Mouse (Mus musculus): ENCODE data around the gene Ipo11. TPM values are rescaled to one million over a fixed set of nuclear protein-coding genes. Genes with fewer than 3 reads are reported as not detected.

Ipo11 gene
- total and polyA plus RNA-seq, 2 experiments: 8.8 to 20.3 TPM

GRCm38 (mm10) chr13:106894284-106894683, 42.5 kb downstream of the Ipo11 start:
- Histone ChIP-seq H3K4me3 (ENCODE audit: insufficient read depth, low read depth, low read length) (no peak overlapping the region), H3K9ac (ENCODE audit: low read depth, low read length) (no peak overlapping the region), H3K27me3 (ENCODE audit: control insufficient read depth, insufficient read depth, low read length) (no peaks in the 10 kb centered on the region), H3K79me2 (ENCODE audit: control insufficient read depth, insufficient read depth, low read length) (no peaks in the 10 kb centered on the region), H3K36me3 (ENCODE audit: control insufficient read depth, insufficient read depth, low read length) (peaks cover 10% of the 10 kb centered on the region), H3K27ac (replicated peaks; ENCODE audit: insufficient read depth, low read depth, low read length) (no peak overlapping the region), H3K4me1 (ENCODE audit: control insufficient read depth, insufficient read depth, low read length) (no peaks in the 10 kb centered on the region)
- DNase-seq (ENCODE audit: extremely low read depth, low read depth, low spot score): peak; percentile 10
- TF ChIP-seq CTCF (IDR thresholded peaks at IDR 0.05; ENCODE audit: low read depth, low read length) (peak; percentile 68), POLR2A (IDR thresholded peaks at IDR 0.05; ENCODE audit: extremely low read depth, insufficient read depth, low read length) (no peak)
- 96% methylated on average over 2 of the region's 2 CpGs for WGBS

- Histone ChIP-seq H3K79me2 (ENCODE audit: control insufficient read depth, insufficient read depth, low read length) (no peaks in the 10 kb centered on the region), H3K27ac (replicated peaks; ENCODE audit: insufficient read depth, low read depth, low read length) (no peak overlapping the region), H3K36me3 (ENCODE audit: control insufficient read depth, insufficient read depth, low read length) (peaks cover 10% of the 10 kb centered on the region), H3K4me3 (ENCODE audit: insufficient read depth, low read depth, low read length) (no peak overlapping the region), H3K9ac (ENCODE audit: low read depth, low read length) (no peak overlapping the region), H3K27me3 (ENCODE audit: control insufficient read depth, insufficient read depth, low read length) (no peaks in the 10 kb centered on the region), H3K4me1 (ENCODE audit: control insufficient read depth, insufficient read depth, low read length) (no peaks in the 10 kb centered on the region)
- TF ChIP-seq CTCF (IDR thresholded peaks at IDR 0.05; ENCODE audit: low read depth, low read length): no peak
- no peak for TF ChIP-seq POLR2A (IDR thresholded peaks at IDR 0.05; ENCODE audit: extremely low read depth, insufficient read depth, low read length)
- WGBS: 74% methylated on average over 5 of the region's 5 CpGs
- DNase-seq (ENCODE audit: extremely low read depth, low read depth, low spot score): no peak
Observed at GRCm38 (mm10) chr13:106893701-106894100, 43.1 kb downstream of the Ipo11 start.

DNA sequence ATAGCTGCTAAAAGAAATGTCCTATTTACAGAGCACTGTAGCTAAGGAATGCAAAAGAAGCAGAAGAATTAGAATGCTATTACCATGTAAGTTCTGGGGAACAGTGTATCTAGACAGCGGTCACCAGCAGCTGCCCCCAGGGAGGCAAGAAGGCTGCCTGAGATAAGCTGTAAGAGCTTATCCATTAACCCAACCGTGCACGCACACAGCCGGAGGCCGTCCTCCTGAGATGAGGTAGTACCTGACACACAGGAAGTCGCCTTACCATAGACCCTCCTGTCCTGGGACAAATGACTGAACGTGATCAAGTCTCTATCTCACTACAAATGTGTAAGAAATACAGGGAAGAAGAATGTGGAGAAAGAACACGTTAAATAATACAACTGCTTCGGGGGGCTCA, 43.6 kb downstream of the Ipo11 start:
- H3K9ac ChIP-seq (ENCODE audit: low read depth, low read length): no peak overlapping the region
- H3K27me3 ChIP-seq (ENCODE audit: control insufficient read depth, insufficient read depth, low read length): no peaks in the 10 kb centered on the region
- 85% methylated on average over 9 of the region's 9 CpGs for WGBS
- no peaks in the 10 kb centered on the region for H3K4me1 ChIP-seq (ENCODE audit: control insufficient read depth, insufficient read depth, low read length)
- no peak for DNase-seq (ENCODE audit: extremely low read depth, low read depth, low spot score)
- H3K79me2 ChIP-seq (ENCODE audit: control insufficient read depth, insufficient read depth, low read length): no peaks in the 10 kb centered on the region
- no peak overlapping the region for H3K4me3 ChIP-seq (ENCODE audit: insufficient read depth, low read depth, low read length)
- H3K36me3 ChIP-seq (ENCODE audit: control insufficient read depth, insufficient read depth, low read length): peaks cover 9% of the 10 kb centered on the region
- no peak overlapping the region for H3K27ac ChIP-seq (replicated peaks; ENCODE audit: insufficient read depth, low read depth, low read length)
- TF ChIP-seq POLR2A (IDR thresholded peaks at IDR 0.05; ENCODE audit: extremely low read depth, insufficient read depth, low read length) (no peak), CTCF (IDR thresholded peaks at IDR 0.05; ENCODE audit: low read depth, low read length) (no peak)

DNA sequence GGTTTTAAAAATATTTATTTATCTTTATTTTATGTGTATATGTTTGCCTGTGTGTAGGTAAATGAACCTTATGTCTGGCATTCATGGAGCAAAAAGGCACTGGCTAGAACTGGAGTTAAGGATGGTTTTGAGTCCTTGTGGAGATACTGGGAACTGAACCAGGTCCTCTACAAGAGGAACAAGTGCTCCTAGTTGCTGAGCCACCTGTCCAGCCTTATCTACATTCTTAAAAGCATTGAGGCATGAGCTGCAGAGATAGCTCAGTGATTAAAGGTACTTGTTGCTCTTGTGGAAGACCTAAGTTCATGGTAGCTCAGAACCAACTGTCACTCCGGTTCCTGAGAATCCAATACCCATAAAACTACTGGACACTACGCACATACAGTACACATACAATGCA, 49.4 kb downstream of the Ipo11 start:
- Histone ChIP-seq H3K4me1 (ENCODE audit: control insufficient read depth, insufficient read depth, low read length) (no peaks in the 10 kb centered on the region), H3K9ac (ENCODE audit: low read depth, low read length) (no peak overlapping the region), H3K27ac (replicated peaks; ENCODE audit: insufficient read depth, low read depth, low read length) (no peak overlapping the region), H3K36me3 (ENCODE audit: control insufficient read depth, insufficient read depth, low read length) (peaks cover 2% of the 10 kb centered on the region; the same call in 1 of the 2 replicates), H3K27me3 (ENCODE audit: control insufficient read depth, insufficient read depth, low read length) (no peaks in the 10 kb centered on the region), H3K4me3 (ENCODE audit: insufficient read depth, low read depth, low read length) (no peak overlapping the region), H3K79me2 (ENCODE audit: control insufficient read depth, insufficient read depth, low read length) (no peaks in the 10 kb centered on the region)
- 98% methylated on average over 2 of the region's 2 CpGs for WGBS
- TF ChIP-seq POLR2A (IDR thresholded peaks at IDR 0.05; ENCODE audit: extremely low read depth, insufficient read depth, low read length) (no peak), CTCF (IDR thresholded peaks at IDR 0.05; ENCODE audit: low read depth, low read length) (no peak)
- DNase-seq (ENCODE audit: extremely low read depth, low read depth, low spot score): no peak

DNA sequence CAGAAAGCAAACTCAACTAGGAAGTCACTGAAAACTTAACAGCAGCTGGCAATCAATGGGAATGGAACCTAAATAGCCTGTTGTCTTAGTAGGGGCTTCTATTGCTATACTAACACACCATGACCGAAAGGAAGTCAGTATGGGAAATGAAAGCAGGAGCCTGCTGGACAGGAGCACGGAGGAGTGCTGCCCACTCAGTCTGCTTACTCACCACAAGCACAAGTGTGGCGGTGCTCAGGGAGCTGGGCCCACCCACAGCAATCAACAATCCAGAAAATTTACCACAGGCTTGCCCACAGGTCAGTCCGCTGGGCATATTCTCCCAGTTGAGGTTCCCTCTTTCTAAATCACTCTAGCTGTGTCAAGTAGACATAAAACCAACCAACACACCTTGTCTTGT, 52.5 kb downstream of the Ipo11 start:
- H3K4me3 ChIP-seq (ENCODE audit: insufficient read depth, low read depth, low read length): no peak overlapping the region
- H3K27ac ChIP-seq (replicated peaks; ENCODE audit: insufficient read depth, low read depth, low read length): no peak overlapping the region
- no peak overlapping the region for H3K9ac ChIP-seq (ENCODE audit: low read depth, low read length)
- DNase-seq (ENCODE audit: extremely low read depth, low read depth, low spot score): no peak
- no peaks in the 10 kb centered on the region for H3K4me1 ChIP-seq (ENCODE audit: control insufficient read depth, insufficient read depth, low read length)
- H3K36me3 ChIP-seq (ENCODE audit: control insufficient read depth, insufficient read depth, low read length): peaks cover 8% of the 10 kb centered on the region; the same call in 1 of the 2 replicates
- H3K79me2 ChIP-seq (ENCODE audit: control insufficient read depth, insufficient read depth, low read length): no peaks in the 10 kb centered on the region
- TF ChIP-seq CTCF (IDR thresholded peaks at IDR 0.05; ENCODE audit: low read depth, low read length) (no peak), POLR2A (IDR thresholded peaks at IDR 0.05; ENCODE audit: extremely low read depth, insufficient read depth, low read length) (no peak)
- 98% methylated on average over 4 of the region's 4 CpGs for WGBS
- H3K27me3 ChIP-seq (ENCODE audit: control insufficient read depth, insufficient read depth, low read length): no peaks in the 10 kb centered on the region

DNA sequence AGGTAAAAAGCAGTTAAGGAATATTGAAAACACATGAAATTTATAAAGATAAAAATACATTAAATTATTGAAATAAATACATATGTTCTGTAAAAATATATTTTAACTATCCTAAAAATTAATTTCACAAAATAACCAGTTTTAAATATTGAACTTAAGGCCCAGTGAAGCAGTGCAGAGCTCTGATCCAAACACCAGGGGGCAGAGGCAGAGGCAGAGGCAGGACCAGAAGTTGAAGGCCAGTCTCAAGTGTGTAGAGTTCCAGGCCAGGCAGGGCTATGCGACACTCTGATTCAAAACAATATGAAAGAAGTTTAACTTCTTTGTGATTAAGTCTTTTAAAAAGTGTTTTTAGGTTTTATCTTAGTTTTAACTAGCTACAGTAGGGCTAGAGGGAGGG, 60.5 kb downstream of the Ipo11 start:
- Histone ChIP-seq H3K9ac (ENCODE audit: low read depth, low read length) (no peak overlapping the region), H3K27me3 (ENCODE audit: control insufficient read depth, insufficient read depth, low read length) (no peaks in the 10 kb centered on the region), H3K4me3 (ENCODE audit: insufficient read depth, low read depth, low read length) (no peak overlapping the region), H3K27ac (replicated peaks; ENCODE audit: insufficient read depth, low read depth, low read length) (no peak overlapping the region), H3K36me3 (ENCODE audit: control insufficient read depth, insufficient read depth, low read length) (peaks cover 17% of the 10 kb centered on the region; the same call in 1 of the 2 replicates), H3K4me1 (ENCODE audit: control insufficient read depth, insufficient read depth, low read length) (no peaks in the 10 kb centered on the region), H3K79me2 (ENCODE audit: control insufficient read depth, insufficient read depth, low read length) (no peaks in the 10 kb centered on the region)
- no peak for DNase-seq (ENCODE audit: extremely low read depth, low read depth, low spot score)
- 88% methylated on average over 1 of the region's 1 CpGs for WGBS
- peak; percentile 64 for TF ChIP-seq CTCF (IDR thresholded peaks at IDR 0.05; ENCODE audit: low read depth, low read length)
- no peak for TF ChIP-seq POLR2A (IDR thresholded peaks at IDR 0.05; ENCODE audit: extremely low read depth, insufficient read depth, low read length)
